Mouse (Mus musculus) lung, embryonic 16.5 days (tissue): ENCODE results near the gene Atp8b2. TPM values are rescaled to one million over a fixed set of nuclear protein-coding genes. Genes with fewer than 3 reads are reported as not detected.

ENCODE experiments used
- microRNA-seq: library from miRNA; unstranded; fragments of <30 nt; microRNA quantifications from one replicate; pipeline ENCODE4, GENCODE M21; 2016
- polyA plus RNA-seq: library from polyadenylated mRNA; unstranded; fragments of >200 nt; fragmentation: Nextera tagmentation; extraction: Ambion mirVana; gene quantifications from 2 replicates; pipeline ENCODE4 v1.2.1, GENCODE M21; 2015

Gene Atp8b2
- polyA plus RNA-seq, 1 experiment from 2014 or later: 14.8 TPM

Small RNA genes within 50 kb of the gene (microRNA-seq; reads per million reads assigned to microRNA genes)
- 1.6 reads per million for gene Mir7669

Other genes starting within 250 kb of the Atp8b2 start
- 10.3 and 10.9 TPM in 2 replicates for gene Adar, start 248.5 kb downstream of the Atp8b2 start, polyA plus RNA-seq
- 0.39 and 0.54 TPM in 2 replicates for gene Chrnb2, start 198.9 kb downstream of the Atp8b2 start, polyA plus RNA-seq
- 9.5 and 9.8 TPM in 2 replicates for gene Ube2q1, start 189.9 kb downstream of the Atp8b2 start, polyA plus RNA-seq
- 8.8 and 9.3 TPM in 2 replicates for gene She, start 132.1 kb downstream of the Atp8b2 start, polyA plus RNA-seq
- 5.2 and 5.6 TPM in 2 replicates for gene Il6ra, start 50.3 kb downstream of the Atp8b2 start, polyA plus RNA-seq
- gene Hax1, start 35.3 kb upstream of the Atp8b2 start, polyA plus RNA-seq: 152 and 155 TPM in 2 replicates
- 148 and 168 TPM in 2 replicates for gene 4933434E20Rik, start 88.1 kb upstream of the Atp8b2 start, polyA plus RNA-seq
- gene Ubap2l, start 89.1 kb upstream of the Atp8b2 start, polyA plus RNA-seq: 166 and 167 TPM in 2 replicates
- gene Tpm3, start 109.1 kb upstream of the Atp8b2 start, polyA plus RNA-seq: 656 and 695 TPM in 2 replicates
- 0.41 and 0.44 TPM in 2 replicates for gene Nup210l, start 140.6 kb upstream of the Atp8b2 start, polyA plus RNA-seq